Mouse (Mus musculus): ENCODE results near the gene Olfr569.

The Olfr569 gene

DNA sequence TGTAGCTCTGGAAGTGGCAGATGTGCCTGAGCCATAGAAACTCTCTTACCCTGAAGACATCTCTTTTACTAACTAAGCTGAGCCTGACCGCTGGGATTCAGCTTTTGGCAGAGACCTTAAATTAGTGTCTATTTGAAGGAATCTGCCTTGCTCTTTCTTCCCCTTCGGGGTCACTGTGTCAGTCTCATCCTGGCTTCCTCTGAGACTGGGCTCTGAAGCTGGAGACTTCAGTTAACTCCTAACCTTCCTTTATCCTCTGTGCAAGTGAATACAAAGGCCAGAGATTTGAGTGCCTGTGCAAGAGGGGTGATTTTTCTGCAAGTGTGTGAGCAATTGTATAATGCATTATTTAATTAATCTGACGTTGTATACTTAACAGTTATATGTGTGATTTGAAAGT, at the start of gene Olfr569:
TSS of gene Olfr569 (minus strand) at position 101 of the 400 bp plus-strand sequence.
- DNase-seq (ENCODE audit: low spot score) = no peak

GRCm38 (mm10) chr7:102927105-102927504, 36.4 kb upstream of the Olfr569 start:
- DNase-seq (ENCODE audit: low spot score) = no peak

GRCm38 (mm10) chr7:102924109-102924508, 33.4 kb upstream of the Olfr569 start, which contains the start of gene Olfr572:
Gene Olfr572 (plus strand): TSS chr7:102924409.
- no peak for DNase-seq (ENCODE audit: low spot score)

DNA sequence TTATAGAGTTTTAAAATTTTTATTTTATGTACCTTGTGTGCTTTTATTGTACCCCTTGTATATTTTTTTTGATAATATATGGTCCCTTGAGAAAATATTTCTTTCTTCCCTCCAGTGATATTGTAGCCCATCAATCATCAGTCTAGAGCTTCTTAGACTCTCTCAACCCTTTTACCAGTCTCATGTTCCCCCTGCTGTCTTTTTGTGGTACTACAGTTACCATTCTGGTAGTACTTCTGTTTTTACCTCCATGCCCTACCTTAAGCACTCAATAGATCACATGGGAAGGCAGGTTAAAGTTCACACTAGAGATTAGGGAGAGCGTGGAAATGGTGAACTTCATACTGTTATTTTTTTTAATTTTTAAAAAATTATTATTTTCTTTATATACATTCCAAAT, 28.9 kb upstream of the Olfr569 start:
- no peak for DNase-seq (ENCODE audit: low spot score)

GRCm38 (mm10) chr7:102917032-102917875, 26.6 kb upstream of the Olfr569 start, which contains the start of gene Olfr571:
Gene Olfr571 (minus strand): TSS chr7:102917536.
- no peak for DNase-seq (ENCODE audit: low spot score)

DNA sequence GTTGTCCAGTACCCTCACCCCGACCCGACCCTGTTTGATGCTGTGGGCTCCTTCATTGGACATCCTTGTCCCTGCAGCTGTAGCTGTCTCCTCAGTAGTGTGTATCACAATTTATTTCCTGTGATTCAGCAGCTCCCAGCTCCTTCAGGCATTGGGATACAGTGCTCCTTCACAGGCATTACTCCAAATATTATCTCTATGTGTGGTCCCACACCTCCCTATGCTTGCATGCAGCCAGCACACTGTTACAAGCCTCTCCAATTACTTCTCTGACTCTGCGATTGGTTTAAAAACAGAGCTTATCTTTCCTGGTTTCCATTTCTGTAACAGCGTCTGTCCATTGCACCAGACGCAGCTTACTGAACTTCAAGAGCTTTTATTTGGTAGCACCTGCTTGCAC, 25.7 kb upstream of the Olfr569 start:
- DNase-seq (ENCODE audit: low spot score) = no peak

GRCm38 (mm10) chr7:102915261-102915660, 24.6 kb upstream of the Olfr569 start:
- no peak for DNase-seq (ENCODE audit: low spot score)

DNA sequence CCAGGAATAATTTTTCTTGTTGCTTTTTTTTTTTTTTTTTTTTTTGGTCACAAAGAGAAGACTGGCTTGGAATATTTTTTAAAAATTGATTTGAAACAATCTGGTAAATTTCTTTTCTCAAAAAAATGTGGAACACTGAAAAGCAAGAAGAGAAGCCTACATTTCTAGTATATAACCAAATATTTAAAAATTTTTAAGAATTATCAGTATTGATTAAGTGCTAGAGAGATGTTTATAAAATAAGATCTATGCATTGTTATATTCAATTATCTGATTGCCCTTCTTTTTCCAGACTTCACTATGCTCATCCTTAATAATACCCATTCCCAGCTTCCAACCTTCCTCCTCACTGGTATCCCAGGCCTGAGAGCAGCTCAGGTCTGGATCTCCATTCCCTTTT, 13.9 kb downstream of the Olfr569 start, which contains the start of gene Olfr568:
TSS of gene Olfr568 (plus strand) at position 301 of the 400 bp plus-strand sequence.
- DNase-seq (ENCODE audit: low spot score) = no peak

- DNase-seq (ENCODE audit: low spot score) = no peak
Observed at GRCm38 (mm10) chr7:102858665-102859064, 32.0 kb downstream of the Olfr569 start, which contains the start of gene Olfr566. Gene Olfr566 (minus strand): TSS chr7:102858765.

- DNase-seq (ENCODE audit: low spot score) = no peak
Observed at GRCm38 (mm10) chr7:102855807-102856206, 34.9 kb downstream of the Olfr569 start.

Measured in spleen, adult 12 weeks (tissue).